Mouse (Mus musculus): ENCODE measurements at regions not wholly inside any gene's neighbourhood (a gene's known extent, or its start where the extent isn't known, plus 50 kb on each side); places are given as distances from the start of the nearest gene placed in this dataset.

DNA sequence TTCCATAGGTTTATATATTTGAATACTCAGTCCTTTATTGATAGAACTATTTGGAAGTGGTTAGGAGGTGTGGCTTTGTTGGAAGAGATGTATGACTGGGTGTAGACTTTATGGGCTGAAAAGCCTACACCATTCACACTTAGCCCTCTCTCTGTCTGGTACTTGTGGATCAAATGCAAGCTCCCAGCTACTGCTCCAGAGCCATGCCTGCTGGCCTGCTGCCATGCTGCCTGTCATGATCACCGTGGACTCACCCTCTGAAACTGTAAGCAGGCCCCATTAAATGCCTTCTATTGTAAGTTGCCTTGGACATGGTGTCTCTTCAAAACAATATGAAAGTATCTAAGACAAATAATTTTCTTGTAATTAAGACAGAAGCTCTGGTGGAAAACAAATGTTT is 446.4 kb downstream of the Wdr20rt start:
- H3K36me3 ChIP-seq, result no peaks in the 10 kb centered on the region
- no peaks in the 10 kb centered on the region for H3K27me3 ChIP-seq
- WGBS, result 87% methylated on average over 1 of the region's 1 CpGs
- H3K9ac ChIP-seq (replicated peaks), result no peak overlapping the region
- H3K4me3 ChIP-seq, result no peak overlapping the region
- H3K9me3 ChIP-seq, result no peaks in the 10 kb centered on the region
- no peaks in the 10 kb centered on the region for H3K4me1 ChIP-seq
- no peak overlapping the region for H3K27ac ChIP-seq (replicated peaks)
- ATAC-seq (ENCODE audit: low FRiP score, low read depth), result no peak
- no peak overlapping the region for H3K4me2 ChIP-seq (replicated peaks)

DNA sequence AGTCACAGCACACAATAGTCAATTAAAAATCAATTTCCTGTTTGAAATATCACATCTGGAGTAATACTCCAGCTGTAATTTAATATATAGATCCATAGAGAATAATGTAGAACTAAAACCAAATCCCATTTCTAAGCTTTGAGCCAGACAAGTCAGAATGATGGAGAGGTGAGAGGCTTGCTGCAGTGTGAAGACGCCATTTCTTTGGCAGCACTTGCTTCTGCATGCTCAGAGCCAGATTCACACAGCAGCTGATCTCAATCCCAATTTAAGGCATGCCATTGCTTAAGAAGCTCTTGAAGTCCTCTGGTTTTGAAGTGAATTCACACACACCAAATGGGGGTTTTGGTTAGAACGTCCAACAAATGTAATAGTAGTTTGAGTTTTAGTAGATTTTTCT is 447.9 kb downstream of the Wdr20rt start:
- Histone ChIP-seq H3K27ac (replicated peaks) (no peak overlapping the region), H3K4me1 (no peaks in the 10 kb centered on the region), H3K4me3 (no peak overlapping the region), H3K27me3 (no peaks in the 10 kb centered on the region), H3K9ac (replicated peaks) (no peak overlapping the region), H3K9me3 (no peaks in the 10 kb centered on the region), H3K36me3 (no peaks in the 10 kb centered on the region), H3K4me2 (replicated peaks) (no peak overlapping the region)
- WGBS, result 91% methylated on average over 2 of the region's 2 CpGs
- no peak for ATAC-seq (ENCODE audit: low FRiP score, low read depth)

DNA sequence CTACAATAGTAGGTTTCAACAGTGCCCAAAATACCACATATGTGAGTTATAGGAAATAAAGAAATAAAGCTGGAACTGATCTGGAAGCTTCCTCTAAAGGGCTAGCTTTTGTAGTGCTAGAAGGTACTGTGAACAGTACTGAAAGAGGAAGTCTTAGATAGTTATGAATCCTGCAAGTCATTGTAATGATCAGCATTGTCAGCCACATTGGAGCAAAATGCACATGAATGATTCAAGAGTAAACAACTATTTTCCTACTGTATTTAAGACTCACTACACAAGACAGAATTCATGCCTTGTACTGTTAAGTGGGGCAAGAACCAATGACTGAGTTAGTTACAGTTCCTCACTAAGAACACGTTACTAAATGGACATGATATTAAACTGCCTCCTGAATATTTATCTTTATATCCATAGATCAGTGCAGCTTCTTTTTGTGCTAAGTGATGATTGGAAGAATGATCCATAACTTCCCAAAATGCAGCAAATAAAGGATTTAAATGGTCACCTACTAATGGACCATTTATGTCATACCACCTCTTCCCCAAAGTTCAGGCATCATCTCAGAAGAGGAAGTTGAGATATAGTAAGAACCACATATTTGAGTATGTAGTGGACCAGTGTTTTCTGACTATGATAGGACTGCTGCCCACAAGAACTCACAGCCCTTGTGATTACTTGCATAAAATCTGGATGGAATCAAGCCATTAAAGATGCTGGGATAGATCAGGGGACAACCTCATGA is 449.8 kb downstream of the Wdr20rt start:
- 79% methylated on average over 1 of the region's 1 CpGs for WGBS
- Histone ChIP-seq H3K4me1 (no peaks in the 10 kb centered on the region), H3K9ac (replicated peaks) (no peak overlapping the region), H3K27ac (replicated peaks) (no peak overlapping the region), H3K4me2 (replicated peaks) (no peak overlapping the region), H3K9me3 (no peaks in the 10 kb centered on the region), H3K36me3 (no peaks in the 10 kb centered on the region), H3K27me3 (no peaks in the 10 kb centered on the region), H3K4me3 (no peak overlapping the region)
- ATAC-seq (ENCODE audit: low FRiP score, low read depth), result no peak

GRCm38 (mm10) chr12:65680335-65680734 is 455.0 kb downstream of the Wdr20rt start:
- Histone ChIP-seq H3K4me2 (replicated peaks) (no peak overlapping the region), H3K4me3 (no peak overlapping the region), H3K36me3 (no peaks in the 10 kb centered on the region), H3K9me3 (no peaks in the 10 kb centered on the region), H3K4me1 (no peaks in the 10 kb centered on the region), H3K27me3 (no peaks in the 10 kb centered on the region), H3K9ac (replicated peaks) (no peak overlapping the region), H3K27ac (replicated peaks) (no peak overlapping the region)
- ATAC-seq (ENCODE audit: low FRiP score, low read depth), result no peak
- 68% methylated on average over 2 of the region's 2 CpGs for WGBS

- Histone ChIP-seq H3K36me3 (no peaks in the 10 kb centered on the region), H3K27me3 (no peaks in the 10 kb centered on the region), H3K9me3 (no peaks in the 10 kb centered on the region), H3K4me1 (no peaks in the 10 kb centered on the region), H3K9ac (replicated peaks) (no peak overlapping the region), H3K4me3 (no peak overlapping the region), H3K27ac (replicated peaks) (no peak overlapping the region), H3K4me2 (replicated peaks) (no peak overlapping the region)
- ATAC-seq (ENCODE audit: low FRiP score, low read depth), result no peak
- 90% methylated on average over 6 of the region's 6 CpGs for WGBS
Observed at GRCm38 (mm10) chr12:65681826-65682225, 456.5 kb downstream of the Wdr20rt start.

- Histone ChIP-seq H3K4me2 (replicated peaks) (no peak overlapping the region), H3K4me3 (no peak overlapping the region), H3K27ac (replicated peaks) (no peak overlapping the region), H3K9me3 (no peaks in the 10 kb centered on the region), H3K36me3 (no peaks in the 10 kb centered on the region), H3K4me1 (no peaks in the 10 kb centered on the region), H3K27me3 (peaks cover 4% of the 10 kb centered on the region; the same call in 1 of the 2 replicates), H3K9ac (replicated peaks) (no peak overlapping the region)
- no peak for ATAC-seq (ENCODE audit: low FRiP score, low read depth)
- 74% methylated on average over 1 of the region's 1 CpGs for WGBS
Observed at GRCm38 (mm10) chr12:65704985-65705384, 479.7 kb downstream of the Wdr20rt start.

DNA sequence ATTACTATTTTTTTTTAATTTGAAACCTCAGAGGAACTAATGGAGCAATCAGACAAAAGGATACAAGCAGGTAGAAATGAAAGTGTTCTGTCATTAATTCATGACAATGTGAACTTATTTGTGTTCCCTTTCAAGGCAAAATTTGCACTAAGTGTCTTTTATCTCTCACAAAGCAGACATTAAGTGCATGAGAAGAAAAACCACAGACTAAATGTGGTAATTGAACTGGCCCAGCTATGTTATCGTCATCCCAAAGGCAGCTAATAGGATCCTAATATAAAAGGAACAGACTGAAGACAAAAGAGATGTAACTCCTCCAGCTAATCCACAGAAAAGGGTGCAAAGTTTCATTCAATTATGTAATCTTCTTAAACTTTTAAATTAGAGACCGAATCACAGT is 487.0 kb downstream of the Wdr20rt start:
- Histone ChIP-seq H3K27me3 (peaks cover 8% of the 10 kb centered on the region), H3K4me1 (no peaks in the 10 kb centered on the region), H3K4me3 (no peak overlapping the region), H3K27ac (replicated peaks) (no peak overlapping the region), H3K36me3 (no peaks in the 10 kb centered on the region), H3K9me3 (no peaks in the 10 kb centered on the region), H3K4me2 (replicated peaks) (no peak overlapping the region), H3K9ac (replicated peaks) (no peak overlapping the region)
- ATAC-seq (ENCODE audit: low FRiP score, low read depth), result no peak
- 36% methylated on average over 2 of the region's 2 CpGs for WGBS
